Mouse (Mus musculus) hindbrain, embryonic 12.5 days (tissue): ENCODE measurements around the gene Gpt2. TPM values are rescaled to one million over a fixed set of nuclear protein-coding genes. Genes with fewer than 3 reads are reported as not detected.

Experiments used
- ATAC-seq: fragments of 200-750 bp; cut with Nextera tagmentation; 2 replicates; pipeline ENCODE4 v1.8.0; 2017; ENCODE audit warnings: moderate TSS enrichment; ENCODE audit not compliant: low FRiP score
- H3K27ac ChIP-seq: fragments of 300-500 bp; sonication (generic); 2 replicates; pipeline ENCODE4 v1.5.1; 2016; ENCODE audit warnings: mild to moderate bottlenecking
- H3K27me3 ChIP-seq: fragments of 300-500 bp; sonication (generic); 2 replicates; pipeline ENCODE4 v1.6.1; 2016; ENCODE audit warnings: mild to moderate bottlenecking
- H3K36me3 ChIP-seq: fragments of 300-500 bp; sonication (generic); 2 replicates; pipeline ENCODE4 v1.6.1; 2016; ENCODE audit warnings: mild to moderate bottlenecking
- H3K4me1 ChIP-seq: fragments of 300-500 bp; sonication (generic); 2 replicates; pipeline ENCODE4 v1.6.1; 2016
- H3K4me2 ChIP-seq: fragments of 300-500 bp; sonication (generic); replicated peaks from 2 replicates; pipeline ENCODE4 v1.6.1; 2016; ENCODE audit warnings: mild to moderate bottlenecking
- H3K4me3 ChIP-seq: fragments of 300-500 bp; sonication (generic); 2 replicates; pipeline ENCODE4 v1.5.1; 2016; ENCODE audit warnings: mild to moderate bottlenecking
- H3K9ac ChIP-seq: fragments of 300-500 bp; sonication (generic); 2 replicates; pipeline ENCODE4 v1.6.1; 2016; ENCODE audit warnings: mild to moderate bottlenecking, moderate library complexity
- H3K9me3 ChIP-seq: fragments of 300-500 bp; sonication (generic); replicated peaks from 2 replicates; pipeline ENCODE4 v1.6.1; 2016; ENCODE audit warnings: mild to moderate bottlenecking
- WGBS: fragments of 180-500 bp; shearing (Covaris S2); methylation state at CpG from one replicate; pipeline ENCODE4 v1.1.7; 2016; 5-methylcytosine and 5-hydroxymethylcytosine counted together
- polyA plus RNA-seq: library from polyadenylated mRNA; unstranded; fragments of >200 nt; fragmentation: Nextera tagmentation; extraction: Ambion mirVana; gene quantifications from 2 replicates; pipeline ENCODE4 v1.2.1, GENCODE M21; 2016

The Gpt2 gene
- polyA plus RNA-seq, 1 experiment from 2014 or later, result 44.8 TPM

- Histone ChIP-seq H3K4me1 (peaks cover 8% of the 10 kb centered on the region), H3K4me2 (no peak overlapping the region), H3K9me3 (no peaks in the 10 kb centered on the region), H3K27me3 (no peaks in the 10 kb centered on the region), H3K36me3 (no peaks in the 10 kb centered on the region), H3K4me3 (no peak overlapping the region), H3K9ac (no peak overlapping the region), H3K27ac (no peak overlapping the region)
- ATAC-seq, result no peak
Measured at GRCm38 (mm10) chr8:85488631-85489030, 3.7 kb upstream of the Gpt2 start.

- Histone ChIP-seq H3K4me1 (peaks cover 11% of the 10 kb centered on the region), H3K4me3 (no peak overlapping the region), H3K9ac (no peak overlapping the region), H3K4me2 (no peak overlapping the region), H3K27ac (no peak overlapping the region), H3K9me3 (no peaks in the 10 kb centered on the region), H3K27me3 (no peaks in the 10 kb centered on the region), H3K36me3 (no peaks in the 10 kb centered on the region)
- WGBS, result 94% methylated on average over 8 of the region's 8 CpGs
- no peak for ATAC-seq
Measured at GRCm38 (mm10) chr8:85489546-85489945, 2.8 kb upstream of the Gpt2 start.

GRCm38 (mm10) chr8:85492940-85493931, 860 bp downstream of the Gpt2 start:
- H3K9ac ChIP-seq, result peak overlapping the region; percentile 80
- WGBS, result 7% methylated on average over 46 of the region's 49 CpGs
- no peaks in the 10 kb centered on the region for H3K27me3 ChIP-seq
- no peaks in the 10 kb centered on the region for H3K9me3 ChIP-seq
- peak overlapping the region; percentile 85 for H3K4me2 ChIP-seq
- ATAC-seq, result peak; percentile 17; the same call in 1 of the 2 replicates
- peak overlapping the region; percentile 30; the same call in 1 of the 2 replicates for H3K27ac ChIP-seq
- peak overlapping the region; percentile 78 for H3K4me3 ChIP-seq
- H3K36me3 ChIP-seq, result no peaks in the 10 kb centered on the region
- peaks cover 11% of the 10 kb centered on the region for H3K4me1 ChIP-seq

- Histone ChIP-seq H3K9me3 (no peaks in the 10 kb centered on the region), H3K4me2 (no peak overlapping the region), H3K27ac (no peak overlapping the region), H3K9ac (no peak overlapping the region), H3K4me3 (no peak overlapping the region), H3K27me3 (no peaks in the 10 kb centered on the region), H3K36me3 (no peaks in the 10 kb centered on the region), H3K4me1 (peaks cover 11% of the 10 kb centered on the region)
- 84% methylated on average over 5 of the region's 5 CpGs for WGBS
- no peak for ATAC-seq
Measured at GRCm38 (mm10) chr8:85496125-85496524, 3.7 kb downstream of the Gpt2 start.

- ATAC-seq, result no peak
- Histone ChIP-seq H3K9ac (no peak overlapping the region), H3K36me3 (no peaks in the 10 kb centered on the region), H3K4me3 (no peak overlapping the region), H3K9me3 (no peaks in the 10 kb centered on the region), H3K27ac (no peak overlapping the region), H3K4me2 (no peak overlapping the region), H3K4me1 (peaks cover 14% of the 10 kb centered on the region), H3K27me3 (no peaks in the 10 kb centered on the region)
- 94% methylated on average over 4 of the region's 4 CpGs for WGBS
Measured at GRCm38 (mm10) chr8:85496778-85497177, 4.4 kb downstream of the Gpt2 start.

GRCm38 (mm10) chr8:85498577-85498976, 6.2 kb downstream of the Gpt2 start:
- peak overlapping the region; percentile 18; the same call in 1 of the 2 replicates for H3K27ac ChIP-seq
- no peaks in the 10 kb centered on the region for H3K27me3 ChIP-seq
- ATAC-seq, result no peak
- 22% methylated on average over 2 of the region's 2 CpGs for WGBS
- H3K4me2 ChIP-seq, result no peak overlapping the region
- no peak overlapping the region for H3K9ac ChIP-seq
- H3K4me1 ChIP-seq, result peaks cover 7% of the 10 kb centered on the region
- H3K9me3 ChIP-seq, result no peaks in the 10 kb centered on the region
- no peaks in the 10 kb centered on the region for H3K36me3 ChIP-seq
- no peak overlapping the region for H3K4me3 ChIP-seq

GRCm38 (mm10) chr8:85500460-85500859, 8.1 kb downstream of the Gpt2 start:
- ATAC-seq, result no peak
- H3K4me2 ChIP-seq, result no peak overlapping the region
- H3K9me3 ChIP-seq, result no peaks in the 10 kb centered on the region
- H3K4me1 ChIP-seq, result 0 out of 2 replicates have a peak, but pooled peaks cover 3% of the 10 kb centered on the region
- H3K36me3 ChIP-seq, result peaks cover 11% of the 10 kb centered on the region; the same call in 1 of the 2 replicates
- WGBS, result 86% methylated on average over 10 of the region's 10 CpGs
- peak overlapping the region; percentile 24; the same call in 1 of the 2 replicates for H3K27ac ChIP-seq
- H3K4me3 ChIP-seq, result no peak overlapping the region
- no peak overlapping the region for H3K9ac ChIP-seq
- H3K27me3 ChIP-seq, result no peaks in the 10 kb centered on the region

GRCm38 (mm10) chr8:85500955-85501685, 8.7 kb downstream of the Gpt2 start:
- Histone ChIP-seq H3K9ac (no peak overlapping the region), H3K9me3 (no peaks in the 10 kb centered on the region), H3K4me1 (0 out of 2 replicates have a peak, but pooled peaks cover 3% of the 10 kb centered on the region), H3K4me2 (no peak overlapping the region), H3K27me3 (no peaks in the 10 kb centered on the region), H3K36me3 (peaks cover 17% of the 10 kb centered on the region; the same call in 1 of the 2 replicates), H3K27ac (peak overlapping the region; percentile 24; the same call in 1 of the 2 replicates), H3K4me3 (no peak overlapping the region)
- WGBS, result 75% methylated on average over 11 of the region's 11 CpGs
- peak; percentile 64; the same call in 1 of the 2 replicates for ATAC-seq

GRCm38 (mm10) chr8:85502381-85502780, 10.0 kb downstream of the Gpt2 start:
- WGBS, result 75% methylated on average over 2 of the region's 2 CpGs
- Histone ChIP-seq H3K27ac (no peak overlapping the region), H3K4me1 (0 out of 2 replicates have a peak, but pooled peaks cover 3% of the 10 kb centered on the region), H3K4me2 (no peak overlapping the region), H3K9me3 (no peaks in the 10 kb centered on the region), H3K9ac (no peak overlapping the region), H3K4me3 (no peak overlapping the region), H3K36me3 (peaks cover 25% of the 10 kb centered on the region; the same call in 1 of the 2 replicates), H3K27me3 (no peaks in the 10 kb centered on the region)
- ATAC-seq, result no peak

- Histone ChIP-seq H3K4me1 (0 out of 2 replicates have a peak, but pooled peaks cover 3% of the 10 kb centered on the region), H3K27ac (no peak overlapping the region), H3K27me3 (no peaks in the 10 kb centered on the region), H3K36me3 (peaks cover 29% of the 10 kb centered on the region; the same call in 1 of the 2 replicates), H3K4me2 (no peak overlapping the region), H3K9ac (no peak overlapping the region), H3K4me3 (no peak overlapping the region), H3K9me3 (no peaks in the 10 kb centered on the region)
- ATAC-seq, result no peak
- 74% methylated on average over 3 of the region's 3 CpGs for WGBS
Measured at GRCm38 (mm10) chr8:85503065-85503464, 10.7 kb downstream of the Gpt2 start.

- 87% methylated on average over 6 of the region's 6 CpGs for WGBS
Measured at GRCm38 (mm10) chr8:85504704-85505103, 12.3 kb downstream of the Gpt2 start.

GRCm38 (mm10) chr8:85506620-85507019, 14.2 kb downstream of the Gpt2 start:
- Histone ChIP-seq H3K4me2 (no peak overlapping the region), H3K36me3 (peaks cover 52% of the 10 kb centered on the region), H3K4me3 (no peak overlapping the region), H3K9me3 (no peaks in the 10 kb centered on the region), H3K9ac (no peak overlapping the region), H3K27me3 (no peaks in the 10 kb centered on the region), H3K4me1 (no peaks in the 10 kb centered on the region), H3K27ac (no peak overlapping the region)
- no peak for ATAC-seq
- WGBS, result 80% methylated on average over 4 of the region's 4 CpGs

More at GRCm38 (mm10) chr8:85504704-85505103, 12.3 kb downstream of the Gpt2 start:
- no peak overlapping the region for H3K9ac ChIP-seq
- H3K36me3 ChIP-seq, result peaks cover 37% of the 10 kb centered on the region
- H3K4me3 ChIP-seq, result no peak overlapping the region
- H3K9me3 ChIP-seq, result no peaks in the 10 kb centered on the region
- H3K4me1 ChIP-seq, result 0 out of 2 replicates have a peak, but pooled peaks cover 3% of the 10 kb centered on the region
- H3K27me3 ChIP-seq, result no peaks in the 10 kb centered on the region
- no peak overlapping the region for H3K4me2 ChIP-seq
- ATAC-seq, result no peak
- no peak overlapping the region for H3K27ac ChIP-seq
